Mouse (Mus musculus) brain, adult 2 months (tissue): Measurements from ENCODE around the gene Slc19a1.

Experiments
- DNase-seq: peaks from one replicate; pipeline ENCODE4 v3.0.0; 2011; ENCODE audit warnings: low read depth, low spot score

The Slc19a1 gene

DNA sequence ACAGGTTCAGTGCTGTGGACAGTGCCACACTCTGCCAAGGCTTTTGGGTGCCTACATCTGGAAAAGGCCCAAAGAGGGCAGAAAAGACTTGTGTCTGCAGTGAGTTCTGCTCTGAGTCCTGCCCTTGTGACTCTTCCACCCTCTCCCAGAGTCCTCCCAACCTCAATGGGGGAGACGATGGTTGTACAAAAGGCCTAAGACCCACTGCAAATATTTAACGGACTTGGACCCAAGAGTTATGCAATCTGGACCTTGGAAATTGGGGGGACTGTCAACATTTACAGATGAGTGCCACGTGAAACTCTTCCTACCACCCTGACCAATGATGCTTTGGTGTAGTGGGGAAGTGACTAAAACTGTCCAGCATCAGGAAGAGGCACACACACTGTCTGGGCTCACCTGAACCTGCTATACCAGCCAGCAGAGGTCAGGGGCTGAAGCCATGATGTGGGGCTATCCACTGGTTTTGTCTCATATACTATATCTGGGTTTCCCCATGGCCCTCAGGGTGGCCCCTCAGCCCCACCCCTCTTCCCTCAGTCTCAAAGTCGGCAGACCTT, 59.6 kb downstream of the Slc19a1 start:
- no peak for DNase-seq

DNA sequence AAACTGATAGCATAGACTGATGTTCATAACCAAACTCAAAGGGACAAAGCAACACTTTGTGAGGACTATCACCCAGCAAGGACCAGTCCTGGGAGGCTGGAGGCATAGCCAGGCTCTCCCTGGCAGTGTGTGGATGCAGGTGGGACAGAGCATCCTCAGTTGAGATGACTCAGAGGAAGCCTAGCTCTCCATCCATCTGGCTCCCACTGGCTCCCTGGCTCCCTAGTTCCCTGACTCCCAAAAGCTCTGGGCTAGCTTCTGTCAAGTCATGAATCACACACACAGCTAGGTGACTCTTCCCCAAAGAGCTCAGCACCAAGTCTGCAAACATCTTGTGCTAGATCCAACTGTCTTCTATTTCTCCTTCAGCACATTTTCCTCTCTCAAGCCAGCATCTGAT, 61.8 kb downstream of the Slc19a1 start:
- DNase-seq = peak; percentile 90

DNA sequence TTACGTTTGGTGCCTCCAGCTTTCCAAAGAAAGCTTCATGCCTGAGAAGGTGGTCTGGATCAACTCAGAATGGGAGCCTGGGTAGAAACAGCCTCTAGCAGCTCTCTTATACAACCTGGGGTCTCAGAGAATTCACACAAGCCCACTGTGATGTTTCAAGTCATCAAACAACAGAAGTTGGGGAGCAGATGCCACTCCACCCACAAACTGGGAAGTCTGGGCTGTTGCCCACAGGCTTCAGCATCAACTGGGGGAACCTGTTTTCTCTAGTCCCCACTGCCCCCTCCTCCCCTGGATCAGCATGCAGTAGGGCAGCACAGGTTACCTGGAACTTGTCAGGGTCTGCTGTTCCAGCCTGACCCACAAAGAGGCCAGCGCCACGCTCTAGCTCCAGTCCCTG, 63.6 kb downstream of the Slc19a1 start:
- DNase-seq = no peak

DNA sequence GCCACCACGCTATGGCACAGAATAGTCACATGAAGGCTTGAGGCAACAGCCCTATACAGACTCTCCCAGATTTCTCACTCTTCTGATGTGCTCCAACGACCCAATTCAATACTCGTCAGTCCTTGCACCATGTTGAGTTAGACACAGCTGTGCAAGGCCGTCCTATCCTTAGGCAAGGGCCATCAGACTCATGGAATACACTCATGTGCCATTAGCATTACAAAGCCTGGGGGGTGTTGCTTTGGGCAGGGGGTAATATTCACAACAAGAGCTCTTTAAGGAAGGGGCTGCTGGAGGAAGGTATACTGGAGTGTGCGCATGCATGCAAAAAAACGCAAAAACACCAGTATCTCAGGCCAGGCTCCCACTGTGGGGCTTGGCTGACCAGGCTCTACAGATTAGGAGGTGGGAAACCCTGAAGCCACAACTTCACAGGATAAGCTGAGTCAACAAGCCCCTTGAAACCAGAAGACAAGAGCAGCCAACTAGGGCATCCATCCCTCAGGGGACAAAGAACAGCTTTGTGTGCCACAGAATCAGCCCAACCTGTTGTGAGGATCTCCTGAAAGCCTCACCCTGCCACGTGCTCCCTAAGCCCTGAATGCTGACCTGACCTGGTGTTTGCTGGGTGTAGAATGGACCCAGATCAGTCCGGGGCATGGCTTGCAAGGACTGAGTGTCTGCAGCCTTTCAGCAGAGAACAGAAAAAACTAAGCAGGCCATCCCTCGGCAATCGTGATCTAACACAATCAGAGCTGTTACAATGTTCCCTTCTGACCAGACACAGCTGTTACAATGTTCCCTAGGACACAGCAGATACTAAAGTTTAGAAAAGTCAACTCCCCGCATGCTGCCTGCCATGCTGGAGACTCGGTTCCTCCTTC, 65.2 kb downstream of the Slc19a1 start:
- DNase-seq = no peak

DNA sequence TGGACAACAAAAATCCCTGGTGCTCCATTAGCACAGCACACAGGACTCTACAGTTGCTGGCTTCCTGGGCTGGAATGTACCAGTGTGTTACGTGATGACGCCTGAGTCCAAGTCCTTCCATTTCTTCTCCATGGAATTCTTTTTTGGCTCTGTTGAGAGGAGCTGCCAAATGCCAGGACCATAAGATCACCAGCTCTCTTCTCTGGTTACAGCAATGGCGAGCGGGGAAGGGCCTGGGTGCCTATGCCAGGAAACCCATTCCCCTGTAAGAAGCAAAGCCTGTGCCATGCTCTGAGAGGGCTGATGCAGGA, 65.8 kb downstream of the Slc19a1 start:
- DNase-seq = no peak

DNA sequence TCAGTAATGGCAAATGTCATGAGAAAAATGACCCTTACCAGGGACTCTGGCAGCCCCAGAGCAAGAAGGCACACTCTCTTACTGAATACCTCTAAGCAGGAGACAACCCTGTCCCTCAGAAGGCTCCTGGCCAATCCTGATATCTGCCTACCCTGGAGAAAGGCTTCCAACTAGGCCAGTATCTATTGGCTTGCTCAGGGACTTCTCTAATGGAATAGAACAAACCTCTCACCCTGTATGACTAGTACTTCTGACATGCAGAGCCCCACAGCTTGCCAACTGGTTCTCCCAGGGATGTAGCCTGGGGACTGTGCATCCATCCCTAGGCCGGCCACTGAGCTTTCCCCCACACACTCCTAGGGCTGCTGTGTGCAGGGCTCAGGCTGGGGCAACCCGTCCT, 66.6 kb downstream of the Slc19a1 start:
- no peak for DNase-seq

DNA sequence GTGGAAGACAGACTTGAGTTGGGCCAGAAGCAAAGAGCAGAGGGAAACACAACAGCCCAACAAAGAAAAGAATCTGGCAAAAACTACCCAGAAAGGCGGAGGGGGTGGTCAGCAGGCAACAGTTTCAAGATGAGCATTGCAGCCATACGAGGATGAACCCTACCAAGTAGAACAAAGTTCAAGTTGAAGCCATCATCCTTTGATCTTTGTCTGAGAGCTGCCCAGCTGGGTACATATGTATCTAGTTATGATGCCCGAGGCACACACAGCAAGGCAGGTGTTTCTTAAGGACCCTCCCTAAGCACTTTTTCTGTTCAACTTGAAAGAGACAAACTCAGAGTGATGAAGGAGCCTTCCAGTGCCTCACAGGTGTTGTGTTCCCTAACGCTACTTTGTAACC, 67.7 kb downstream of the Slc19a1 start:
- no peak for DNase-seq

DNA sequence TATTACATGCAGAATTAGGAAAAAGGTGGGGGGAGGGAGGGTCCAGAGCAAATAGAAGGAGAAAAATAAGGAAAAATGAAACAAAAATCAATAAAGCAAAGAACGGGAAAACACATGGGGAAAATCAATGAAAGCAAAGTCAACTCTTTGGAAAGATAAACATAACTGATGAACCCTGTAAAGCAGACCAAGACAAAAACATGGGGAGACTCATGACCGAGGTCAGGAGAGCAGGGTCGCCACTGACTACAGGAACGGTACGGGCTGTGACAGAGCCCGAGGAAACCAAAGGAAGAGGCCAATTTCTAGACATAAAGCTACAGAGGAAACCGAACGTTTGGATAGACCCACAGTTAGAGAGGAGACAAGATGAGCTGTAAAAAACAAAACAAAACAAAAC, 71.6 kb downstream of the Slc19a1 start:
- no peak for DNase-seq

DNA sequence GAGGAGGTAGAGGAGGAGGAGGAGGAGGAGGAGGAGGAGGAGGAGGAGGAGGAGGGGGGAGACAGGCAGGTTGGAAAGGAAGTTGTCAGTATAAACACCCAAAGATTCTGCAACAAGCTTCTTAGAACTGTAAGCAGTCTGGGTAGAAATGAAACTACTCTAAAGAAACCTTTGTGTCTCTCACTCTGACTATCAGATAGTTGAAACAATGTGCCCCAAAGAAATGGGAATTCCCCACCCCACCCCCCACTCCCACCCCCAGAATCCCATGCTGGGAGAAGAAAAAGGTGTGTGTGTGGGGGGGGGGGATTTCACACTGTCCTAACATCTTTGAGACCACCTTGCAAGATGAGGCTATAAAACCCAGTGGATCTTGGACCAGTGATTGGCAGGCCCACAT, 72.3 kb downstream of the Slc19a1 start:
- DNase-seq = no peak

DNA sequence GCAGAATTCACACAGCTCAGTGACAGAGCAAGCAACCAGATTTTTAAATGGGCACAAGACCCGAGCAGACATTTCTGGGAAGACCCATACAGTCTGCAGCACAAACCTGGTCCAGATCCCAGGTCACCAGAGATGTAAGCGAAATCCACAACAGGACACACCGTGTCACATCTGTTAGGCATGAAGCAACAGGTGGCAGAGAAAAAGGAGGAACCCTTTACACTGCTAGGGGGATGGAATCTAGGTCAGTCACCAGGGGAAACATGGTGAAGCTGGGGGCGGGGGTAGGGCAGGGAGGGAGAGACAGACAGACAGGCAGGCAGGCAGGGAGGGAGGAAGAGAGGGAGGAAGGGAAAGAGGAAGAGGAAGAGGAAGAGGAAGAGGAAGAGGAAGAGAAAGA, 76.1 kb downstream of the Slc19a1 start:
- DNase-seq = no peak

DNA sequence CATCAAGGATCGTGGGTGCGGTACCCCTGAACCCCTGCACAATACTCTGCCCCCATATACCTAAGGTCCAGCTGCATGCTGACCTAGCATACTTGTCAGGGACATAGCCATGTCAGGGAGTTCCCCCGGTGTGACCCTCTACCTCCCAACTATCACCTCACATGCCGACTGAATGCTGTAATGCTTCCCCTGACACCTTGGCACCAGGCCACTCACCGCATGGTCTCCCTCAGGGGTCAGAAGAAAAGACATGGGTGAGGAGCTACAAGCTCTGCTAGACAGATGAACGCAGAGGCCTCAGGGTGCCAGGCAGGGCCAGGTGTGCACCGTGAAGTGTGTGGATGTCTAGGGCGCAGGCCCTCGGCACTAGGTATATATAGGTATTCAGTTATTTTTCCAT, 78.0 kb downstream of the Slc19a1 start:
- DNase-seq = no peak
